Mouse (Mus musculus) brain, embryonic 14.5 days (tissue): ENCODE results near the gene Pparg. TPM values are rescaled to one million over a fixed set of nuclear protein-coding genes. Genes with fewer than 3 reads are reported as not detected.

Experiments used
- DNase-seq: peaks from one replicate; pipeline ENCODE4 v3.0.0-alpha.2; 2011; ENCODE audit warnings: low read depth
- CTCF ChIP-seq: fragments of 200-500 bp; IDR thresholded peaks from 2 replicates; pipeline ENCODE4 v1.5.1; 2012; ENCODE audit warnings: inconsistent platforms, mild to moderate bottlenecking, moderate library complexity, borderline replicate concordance; ENCODE audit not compliant: insufficient read depth, insufficient read length; ENCODE audit errors: extremely low read depth
- POLR2A ChIP-seq: fragments of 200-500 bp; IDR thresholded peaks from 2 replicates; pipeline ENCODE4 v1.6.1; 2012; ENCODE audit warnings: mild to moderate bottlenecking, inconsistent platforms, borderline replicate concordance; ENCODE audit not compliant: poor library complexity, insufficient read depth, insufficient read length, severe bottlenecking; ENCODE audit errors: extremely low read depth
- polyA plus RNA-seq: library from polyadenylated mRNA; depleted of rRNA; stranded (reverse); fragments of >200 nt; gene quantifications from 2 replicates; pipeline ENCODE4 v1.2.3, GENCODE M21; 2012

Gene Pparg
- polyA plus RNA-seq, 1 experiment = 0.40 TPM

GRCm38 (mm10) chr6:115330964-115331363 is 29.8 kb upstream of the Pparg start:
- DNase-seq = no peak
- TF ChIP-seq CTCF (no peak), POLR2A (no peak)

GRCm38 (mm10) chr6:115333099-115333694 is 27.6 kb upstream of the Pparg start:
- no peak for TF ChIP-seq POLR2A
- no peak for TF ChIP-seq CTCF
- DNase-seq = no peak

GRCm38 (mm10) chr6:115335536-115335935 is 25.2 kb upstream of the Pparg start:
- no peak for DNase-seq
- TF ChIP-seq CTCF (no peak), POLR2A (no peak)

- TF ChIP-seq POLR2A = no peak
- no peak for TF ChIP-seq CTCF
- no peak for DNase-seq
These were observed 20.7 kb upstream of the Pparg start for GRCm38 (mm10) chr6:115340084-115340483.

- TF ChIP-seq CTCF (no peak), POLR2A (no peak)
- DNase-seq = no peak
These were observed 17.7 kb upstream of the Pparg start for GRCm38 (mm10) chr6:115343096-115343495.

GRCm38 (mm10) chr6:115343570-115343969 is 17.2 kb upstream of the Pparg start:
- no peak for TF ChIP-seq POLR2A
- no peak for TF ChIP-seq CTCF
- DNase-seq = no peak

- TF ChIP-seq CTCF = no peak
- no peak for TF ChIP-seq POLR2A
- no peak for DNase-seq
These were observed 16.6 kb upstream of the Pparg start for GRCm38 (mm10) chr6:115344101-115344500.

- DNase-seq = no peak
- TF ChIP-seq CTCF (no peak), POLR2A (no peak)
These were observed 16.2 kb upstream of the Pparg start for GRCm38 (mm10) chr6:115344513-115344912.

GRCm38 (mm10) chr6:115345013-115345412 is 15.7 kb upstream of the Pparg start:
- no peak for TF ChIP-seq POLR2A
- no peak for TF ChIP-seq CTCF
- DNase-seq = no peak

- peak; percentile 31 for DNase-seq
- no peak for TF ChIP-seq CTCF
- no peak for TF ChIP-seq POLR2A
These were observed 10.9 kb upstream of the Pparg start for GRCm38 (mm10) chr6:115349641-115350464.

GRCm38 (mm10) chr6:115361606-115362462 is 1.1 kb downstream of the Pparg start:
- DNase-seq = no peak
- no peak for TF ChIP-seq CTCF
- no peak for TF ChIP-seq POLR2A
